Mouse (Mus musculus) brain, embryonic 14.5 days (tissue): Measurements from ENCODE around the gene Gys1. TPM values are rescaled to one million over a fixed set of nuclear protein-coding genes. Genes with fewer than 3 reads are reported as not detected.

Source experiments
- DNase-seq: peaks from one replicate; pipeline ENCODE4 v3.0.0-alpha.2; 2011; ENCODE audit warnings: low read depth
- CTCF ChIP-seq: fragments of 200-500 bp; IDR thresholded peaks from 2 replicates; pipeline ENCODE4 v1.5.1; 2012; ENCODE audit warnings: inconsistent platforms, mild to moderate bottlenecking, moderate library complexity, borderline replicate concordance; ENCODE audit not compliant: insufficient read depth, insufficient read length; ENCODE audit errors: extremely low read depth
- POLR2A ChIP-seq: fragments of 200-500 bp; IDR thresholded peaks from 2 replicates; pipeline ENCODE4 v1.6.1; 2012; ENCODE audit warnings: mild to moderate bottlenecking, inconsistent platforms, borderline replicate concordance; ENCODE audit not compliant: poor library complexity, insufficient read depth, insufficient read length, severe bottlenecking; ENCODE audit errors: extremely low read depth
- polyA plus RNA-seq: library from polyadenylated mRNA; depleted of rRNA; stranded (reverse); fragments of >200 nt; gene quantifications from 2 replicates; pipeline ENCODE4 v1.2.3, GENCODE M21; 2012

Gene Gys1
- polyA plus RNA-seq, 1 experiment: 26.7 TPM

GRCm38 (mm10) chr7:45419859-45420614, 14.6 kb upstream of the Gys1 start:
- no peak for DNase-seq
- no peak for TF ChIP-seq CTCF
- TF ChIP-seq POLR2A: no peak

GRCm38 (mm10) chr7:45420615-45420919, 14.1 kb upstream of the Gys1 start, which contains the start of gene Lhb:
Lhb (plus strand) TSS chr7:45420820.
- TF ChIP-seq CTCF (no peak), POLR2A (no peak)
- no peak for DNase-seq

GRCm38 (mm10) chr7:45421194-45421593, 13.4 kb upstream of the Gys1 start:
- no peak for TF ChIP-seq CTCF
- TF ChIP-seq POLR2A: no peak
- no peak for DNase-seq

- TF ChIP-seq CTCF (no peak), POLR2A (no peak)
- DNase-seq: no peak
Observed at GRCm38 (mm10) chr7:45426556-45426955, 8.1 kb upstream of the Gys1 start.

GRCm38 (mm10) chr7:45433835-45434202, 825 bp upstream of the Gys1 start:
- TF ChIP-seq CTCF: no peak
- TF ChIP-seq POLR2A: no peak

GRCm38 (mm10) chr7:45435038-45435437, 394 bp downstream of the Gys1 start:
- no peak for TF ChIP-seq CTCF
- no peak for TF ChIP-seq POLR2A
- DNase-seq: no peak

More at GRCm38 (mm10) chr7:45433835-45434202, 825 bp upstream of the Gys1 start:
- DNase-seq: no peak

- DNase-seq: no peak
- TF ChIP-seq POLR2A (no peak), CTCF (no peak)
Observed at GRCm38 (mm10) chr7:45436444-45436843, 1.8 kb downstream of the Gys1 start.

- DNase-seq: no peak
- no peak for TF ChIP-seq CTCF
- TF ChIP-seq POLR2A: no peak
Observed at GRCm38 (mm10) chr7:45437046-45437445, 2.4 kb downstream of the Gys1 start.

GRCm38 (mm10) chr7:45437521-45438276, 3.1 kb downstream of the Gys1 start, which contains the start of gene Ruvbl2:
Ruvbl2 (minus strand) TSS chr7:45438096.
- TF ChIP-seq CTCF (peak; percentile 20; the same call in 1 of the 2 replicates), POLR2A (no peak)

GRCm38 (mm10) chr7:45443526-45444420, 9.1 kb downstream of the Gys1 start:
- TF ChIP-seq CTCF: no peak
- TF ChIP-seq POLR2A: no peak
- DNase-seq: no peak

More at GRCm38 (mm10) chr7:45437521-45438276, 3.1 kb downstream of the Gys1 start, which contains the start of gene Ruvbl2:
- DNase-seq: no peak

GRCm38 (mm10) chr7:45446589-45446988, 11.9 kb downstream of the Gys1 start:
- TF ChIP-seq CTCF (no peak), POLR2A (no peak)
- no peak for DNase-seq
